Mouse (Mus musculus) heart, adult 2 months (tissue): ENCODE results near the gene Serpinb6b.

Source experiments
- CTCF ChIP-seq: fragments of 200-600 bp; IDR thresholded peaks from 2 replicates; pipeline ENCODE4 v1.8.1; 2022; ENCODE audit warnings: antibody characterized with exemption, mild to moderate bottlenecking, moderate library complexity
- EP300 ChIP-seq: fragments of 200-500 bp; IDR thresholded peaks from 2 replicates; pipeline ENCODE4 v1.6.1; 2011; ENCODE audit warnings: low read depth, low read length, control low read depth; ENCODE audit not compliant: insufficient read depth
- POLR2A ChIP-seq: fragments of 200-500 bp; IDR thresholded peaks from 2 replicates; pipeline ENCODE4 v1.6.1; 2011; ENCODE audit warnings: mild to moderate bottlenecking, low read depth, low read length, control low read depth; ENCODE audit not compliant: insufficient read depth

- no peak for TF ChIP-seq CTCF
- no peak for TF ChIP-seq EP300
- TF ChIP-seq POLR2A: no peak
Observed at GRCm38 (mm10) chr13:32963990-32964753, 837 bp upstream of the Serpinb6b start.
